Mouse (Mus musculus): ENCODE measurements around the gene Pank2.

GRCm38 (mm10) chr2:131309296-131309695 is 47.0 kb downstream of the Pank2 start:
- TF ChIP-seq CTCF (IDR thresholded peaks at IDR 0.05) (no peak), EP300 (IDR thresholded peaks at IDR 0.05) (no peak)
